Mouse (Mus musculus): ENCODE results near the gene Nucb1.
"Not testable (repeated sequence)": the region's sequence is repeated elsewhere in the genome, so short reads cannot be mapped to it uniquely, and the experiment has no call there.

The Nucb1 gene

GRCm38 (mm10) chr7:45488293-45489204 lies 21.7 kb downstream of the Nucb1 start, which contains the start of gene Dhdh:
Gene Dhdh, minus strand, starts transcription at chr7:45488805.
- DNase-seq: peak; percentile 38 to 41

DNA sequence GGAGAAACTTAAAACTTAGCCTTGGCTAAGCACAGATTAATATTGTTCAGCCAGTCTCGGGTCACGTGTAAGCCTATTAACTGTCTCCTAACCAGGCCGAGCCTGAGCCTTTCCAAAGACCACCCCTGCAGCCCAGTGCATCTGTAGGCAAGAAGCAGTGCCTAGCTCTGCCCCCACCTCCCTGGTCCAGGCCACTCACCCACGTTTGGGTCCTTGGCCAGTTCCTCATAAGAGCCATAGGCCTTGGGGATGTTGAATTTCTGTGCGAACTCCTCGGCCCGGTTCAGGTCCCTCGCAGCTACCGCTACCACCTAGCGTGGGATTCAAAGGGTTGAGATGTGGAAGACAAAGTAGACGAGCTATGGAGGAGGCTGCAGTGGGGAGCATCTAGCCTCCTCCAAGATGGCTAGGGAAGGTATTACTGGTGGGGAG lies 22.3 kb downstream of the Nucb1 start:
- DNase-seq: no peak

DNA sequence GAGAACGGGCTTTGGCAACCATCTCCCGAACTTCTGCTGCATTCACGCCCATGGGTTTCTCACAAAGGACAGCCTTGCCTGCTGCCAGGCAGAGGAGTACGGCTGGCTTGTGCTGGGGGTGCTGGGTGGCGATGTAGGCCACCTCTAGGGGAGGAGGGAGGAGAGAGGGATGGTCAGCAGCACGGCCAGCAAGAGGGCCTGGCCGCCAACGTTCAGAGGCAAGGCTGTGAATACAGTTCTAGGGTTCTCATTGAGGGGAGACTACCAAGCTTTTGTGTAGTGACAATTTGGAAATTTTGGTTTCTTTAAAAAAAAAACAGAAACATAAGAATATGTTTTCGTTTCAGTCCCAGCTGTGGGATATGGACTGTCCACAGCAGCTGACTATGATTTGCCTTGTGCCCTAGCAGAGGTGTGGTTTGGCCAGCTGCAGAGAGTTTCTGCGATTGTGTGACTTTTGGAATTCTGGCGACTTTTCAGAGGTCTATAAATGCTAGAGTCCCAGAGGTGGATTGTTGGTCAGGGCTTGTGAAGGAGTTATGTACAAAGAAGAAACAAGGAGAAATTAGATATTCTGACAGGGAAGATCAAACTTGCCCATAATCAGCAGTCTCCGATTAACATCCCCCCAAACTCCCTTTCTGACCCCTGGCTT lies 23.3 kb downstream of the Nucb1 start, which contains the start of gene Gm45808:
TSS of gene Gm45808 (minus strand) at position 51 of the 655 bp plus-strand sequence.
- no peak for DNase-seq

GRCm38 (mm10) chr7:45486158-45486557 lies 24.0 kb downstream of the Nucb1 start:
- no peak for DNase-seq

DNA sequence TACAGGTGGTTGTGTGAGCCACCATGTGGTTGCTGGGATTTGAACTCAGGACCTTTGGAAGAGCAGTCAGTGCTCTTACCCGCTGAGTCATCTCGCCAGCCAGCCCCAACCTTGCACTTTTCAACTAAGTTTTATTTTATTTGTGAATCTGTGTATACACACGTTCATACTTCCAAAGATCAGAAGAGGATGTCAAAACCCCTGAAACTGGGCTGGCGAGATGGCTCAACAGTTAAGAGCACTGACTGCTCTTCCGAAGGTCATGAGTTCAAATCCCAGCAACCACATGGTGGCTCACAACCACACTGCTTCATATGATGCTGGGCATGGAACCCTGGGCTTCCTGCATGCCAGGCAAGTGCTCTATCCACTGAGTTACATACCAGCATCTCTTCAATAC lies 25.2 kb downstream of the Nucb1 start:
- DNase-seq: not testable (repeated sequence)

DNA sequence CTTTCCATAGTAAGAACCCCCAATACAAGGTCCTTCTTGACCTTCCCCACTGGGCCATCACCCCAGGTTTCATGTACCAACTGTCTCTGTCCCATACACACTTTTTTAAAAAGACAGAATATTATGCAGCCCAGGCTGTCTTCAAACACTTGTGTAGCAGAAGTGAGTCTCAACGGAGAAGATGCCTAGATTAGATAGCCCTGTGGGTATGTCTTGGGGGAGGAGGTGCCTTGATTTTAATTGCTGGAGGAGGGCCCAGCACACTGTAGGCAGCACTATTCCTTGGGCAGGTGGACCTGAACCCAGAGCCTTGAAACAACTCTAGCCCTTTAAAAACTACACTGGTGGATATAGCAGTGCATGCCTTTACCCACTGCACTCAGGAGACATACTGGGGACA lies 28.0 kb downstream of the Nucb1 start:
- no peak for DNase-seq

- peak; percentile 68 to 74 for DNase-seq
Measured at GRCm38 (mm10) chr7:45481374-45481927, 28.8 kb downstream of the Nucb1 start, which contains the start of gene Tulp2. Gene Tulp2, plus strand, starts transcription at chr7:45481877.

GRCm38 (mm10) chr7:45480310-45480709 lies 29.9 kb downstream of the Nucb1 start:
- DNase-seq: not testable (repeated sequence)

DNA sequence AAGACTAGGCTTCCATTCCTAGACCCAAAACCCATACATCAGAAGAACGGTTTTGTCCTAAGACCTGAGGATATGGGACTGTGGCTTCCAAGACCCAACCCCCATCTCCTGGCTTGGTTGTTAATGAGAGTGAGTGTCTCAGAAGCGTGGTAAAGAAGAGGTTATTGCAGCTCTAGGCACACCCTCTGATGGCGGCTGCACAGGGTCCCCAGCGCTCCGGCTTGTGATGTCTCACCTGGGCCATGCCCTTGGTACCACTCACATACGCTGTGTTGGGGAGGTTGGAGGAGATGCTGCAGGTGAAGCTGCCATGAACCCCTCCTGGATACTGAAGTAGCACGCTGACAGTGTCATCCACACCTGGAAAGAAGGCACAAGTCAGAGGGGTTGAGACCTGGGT lies 31.4 kb downstream of the Nucb1 start:
- DNase-seq: no peak

DNA sequence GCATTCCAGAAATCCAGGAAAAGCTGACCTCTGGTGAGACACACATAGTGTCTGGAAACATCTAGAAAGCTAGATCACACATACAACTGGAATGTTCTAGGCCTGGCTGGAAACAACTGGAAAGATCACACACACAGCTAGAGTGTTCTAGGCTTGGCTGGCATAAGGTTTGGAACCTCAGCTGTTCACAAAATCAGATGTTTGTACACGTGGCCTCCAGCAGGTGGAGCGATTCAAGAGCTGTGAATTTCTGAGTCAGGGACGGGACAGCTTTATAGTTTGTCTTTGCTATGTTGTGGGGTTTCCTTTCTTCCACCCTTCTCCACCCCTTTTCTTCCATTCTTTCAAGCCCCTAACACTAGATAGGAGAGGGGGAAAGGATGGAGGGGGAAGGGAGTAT lies 33.2 kb downstream of the Nucb1 start:
- DNase-seq: peak; percentile 58 to 62

GRCm38 (mm10) chr7:45476453-45476852 lies 33.8 kb downstream of the Nucb1 start:
- no peak for DNase-seq

- no peak for DNase-seq
Measured at GRCm38 (mm10) chr7:45475291-45475969, 34.8 kb downstream of the Nucb1 start.

DNA sequence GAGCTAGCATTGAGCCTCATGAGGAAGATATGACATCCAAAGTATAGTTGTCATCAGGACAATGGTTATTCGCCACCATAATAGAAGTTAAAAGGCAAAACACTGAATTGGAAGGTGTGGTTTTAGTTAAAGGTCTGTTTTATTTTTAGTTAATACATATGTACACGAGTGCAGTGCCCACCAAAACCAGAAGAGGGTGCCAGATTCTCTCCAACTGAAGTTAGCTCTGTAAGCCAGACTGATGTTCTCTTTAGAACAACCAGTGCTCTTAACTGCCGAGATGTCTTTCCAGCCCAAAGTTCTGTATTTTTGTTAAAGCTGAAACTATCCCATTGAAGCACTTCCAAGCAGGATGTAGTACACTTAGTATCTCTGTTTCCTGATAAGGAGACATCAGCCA lies 39.3 kb downstream of the Nucb1 start:
- DNase-seq: peak; percentile 54 to 72

GRCm38 (mm10) chr7:45467090-45467670 lies 43.0 kb downstream of the Nucb1 start:
- no peak for DNase-seq

DNA sequence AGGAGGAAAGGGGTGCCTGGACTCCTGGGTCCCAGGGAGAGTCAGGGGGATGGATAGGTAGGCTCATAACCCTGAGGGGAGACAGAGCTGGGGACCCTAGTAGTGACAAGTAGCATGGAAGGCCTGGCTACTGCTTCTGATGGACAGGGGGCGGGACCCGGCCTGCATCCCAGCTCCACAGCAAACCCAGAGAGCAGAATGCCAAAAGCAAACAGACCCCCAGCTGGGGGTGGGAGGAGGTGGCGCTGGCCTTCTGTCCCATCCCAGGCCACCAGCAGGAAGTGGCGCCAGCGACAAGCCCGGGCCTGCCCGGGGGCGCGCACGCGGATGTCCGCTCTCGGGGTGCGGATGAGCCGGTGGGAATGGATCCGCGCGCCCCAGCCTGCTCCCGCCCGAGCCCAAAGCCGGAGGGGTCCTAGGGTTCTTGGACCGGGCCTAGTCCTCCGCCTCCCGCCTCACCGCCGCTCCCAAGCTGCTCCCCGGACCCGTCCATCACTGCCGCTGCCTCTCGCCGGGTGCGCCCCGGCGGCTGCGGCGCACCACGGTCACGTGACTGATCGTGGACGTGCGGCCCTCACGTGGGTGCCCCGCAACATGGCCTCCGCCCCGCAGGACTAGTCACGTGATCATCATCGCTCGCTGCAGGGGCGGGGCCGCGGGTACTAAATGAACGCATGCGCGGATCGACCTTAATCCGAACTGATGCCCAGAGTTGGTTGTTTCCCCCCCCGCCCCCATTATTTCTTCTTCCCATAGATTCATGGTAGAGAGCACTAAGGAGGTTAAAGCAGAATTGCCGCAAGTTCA lies 43.7 kb downstream of the Nucb1 start, which contains the start of gene Bax:
TSS of gene Bax (minus strand) at position 616 of the 807 bp plus-strand sequence.
- peak; percentile 87 to 90 for DNase-seq

DNA sequence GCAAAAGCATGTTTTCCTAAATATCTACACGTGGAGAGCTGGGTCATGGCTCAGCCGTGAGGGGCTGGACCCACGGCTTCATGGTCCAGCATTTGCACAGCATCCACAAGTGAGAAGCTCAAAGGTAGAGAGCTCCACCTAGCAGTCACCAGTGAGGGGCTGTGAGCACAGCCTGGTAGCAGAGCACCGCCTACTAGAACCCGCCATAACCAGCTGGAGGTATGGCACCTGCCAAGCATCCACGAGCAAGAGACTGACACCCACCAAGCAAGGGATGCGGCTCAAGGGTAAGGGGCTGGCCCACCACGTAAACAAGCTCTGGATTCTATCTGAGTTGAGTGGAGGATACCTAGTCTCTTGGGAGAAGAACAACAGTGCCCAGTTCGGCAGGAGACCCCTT lies 44.7 kb downstream of the Nucb1 start:
- peak; percentile 16 to 40 for DNase-seq

DNA sequence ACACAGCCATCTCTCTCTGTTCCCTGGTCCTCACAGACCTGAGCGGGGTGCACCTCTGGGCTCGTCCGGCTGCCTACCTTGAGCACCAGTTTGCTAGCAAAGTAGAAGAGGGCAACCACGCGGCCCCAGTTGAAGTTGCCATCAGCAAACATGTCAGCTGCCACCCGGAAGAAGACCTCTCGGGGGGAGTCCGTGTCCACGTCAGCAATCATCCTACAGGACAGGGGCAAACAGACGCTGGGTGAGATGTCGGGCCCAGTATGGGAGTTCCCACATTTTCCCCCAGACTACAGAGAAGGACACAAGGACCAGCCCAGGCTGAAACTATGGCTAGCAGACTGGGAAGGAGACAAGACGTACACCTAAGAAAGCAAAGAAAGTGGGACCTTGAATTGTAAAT lies 45.1 kb downstream of the Nucb1 start:
- DNase-seq: no peak

GRCm38 (mm10) chr7:45463987-45464778 lies 46.0 kb downstream of the Nucb1 start:
- DNase-seq: no peak

- not testable (repeated sequence) for DNase-seq
Measured at GRCm38 (mm10) chr7:45462868-45463267, 47.3 kb downstream of the Nucb1 start.

- no peak for DNase-seq
Measured at GRCm38 (mm10) chr7:45462325-45462724, 47.9 kb downstream of the Nucb1 start.

DNA sequence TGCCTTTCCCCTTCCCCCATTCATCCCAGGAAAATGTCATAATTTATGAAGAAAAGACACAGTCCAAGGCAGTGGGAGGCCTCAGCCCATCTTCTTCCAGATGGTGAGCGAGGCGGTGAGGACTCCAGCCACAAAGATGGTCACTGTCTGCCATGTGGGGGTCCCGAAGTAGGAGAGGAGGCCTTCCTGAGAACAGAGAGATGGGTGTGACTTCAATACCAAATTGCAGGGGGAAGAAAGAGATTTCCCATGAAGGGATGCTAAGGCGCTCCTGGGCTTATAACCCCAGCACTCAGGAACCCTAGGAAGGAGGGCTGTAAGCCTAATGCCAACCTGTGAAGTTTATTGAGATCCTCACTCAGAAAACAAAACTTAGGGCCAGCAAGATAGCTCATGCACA lies 48.4 kb downstream of the Nucb1 start:
- DNase-seq: no peak
